Mouse (Mus musculus) forebrain, embryonic 13.5 days (tissue): ENCODE data around the gene Hacd4. TPM values are rescaled to one million over a fixed set of nuclear protein-coding genes. Genes with fewer than 3 reads are reported as not detected.

Source experiments
- ATAC-seq: fragments of 200-750 bp; cut with Nextera tagmentation; 2 replicates; pipeline ENCODE4 v1.8.0; 2017
- H3K27ac ChIP-seq: fragments of 300-500 bp; sonication (generic); 2 replicates; pipeline ENCODE4 v1.5.1; 2015; ENCODE audit warnings: inconsistent platforms, mild to moderate bottlenecking, moderate library complexity
- H3K27me3 ChIP-seq: fragments of 300-500 bp; sonication (generic); 2 replicates; pipeline ENCODE4 v1.6.1; 2015; ENCODE audit warnings: mild to moderate bottlenecking, inconsistent platforms
- H3K36me3 ChIP-seq: fragments of 300-500 bp; sonication (generic); 2 replicates; pipeline ENCODE4 v1.6.1; 2015; ENCODE audit warnings: mild to moderate bottlenecking, inconsistent platforms; ENCODE audit not compliant: poor library complexity, severe bottlenecking
- H3K4me1 ChIP-seq: fragments of 300-500 bp; sonication (generic); 2 replicates; pipeline ENCODE4 v1.6.1; 2015; ENCODE audit warnings: inconsistent platforms
- H3K4me2 ChIP-seq: fragments of 300-500 bp; sonication (generic); 2 replicates; pipeline ENCODE4 v1.6.1; 2015; ENCODE audit warnings: inconsistent platforms, mild to moderate bottlenecking, moderate library complexity
- H3K4me3 ChIP-seq: fragments of 300-500 bp; sonication (generic); 2 replicates; pipeline ENCODE4 v1.5.1; 2015; ENCODE audit warnings: mild to moderate bottlenecking, inconsistent platforms
- H3K9ac ChIP-seq: fragments of 300-500 bp; sonication (generic); 2 replicates; pipeline ENCODE4 v1.6.1; 2015; ENCODE audit warnings: mild to moderate bottlenecking, inconsistent platforms
- H3K9me3 ChIP-seq: fragments of 300-500 bp; sonication (generic); replicated peaks from 2 replicates; pipeline ENCODE4 v1.6.1; 2016; ENCODE audit warnings: inconsistent platforms
- WGBS: fragments of 180-500 bp; shearing (Covaris S2); methylation state at CpG from one replicate; pipeline ENCODE4 v1.1.7; 2015; 5-methylcytosine and 5-hydroxymethylcytosine counted together
- polyA plus RNA-seq: library from polyadenylated mRNA; unstranded; fragments of >200 nt; fragmentation: Nextera tagmentation; extraction: Ambion mirVana; gene quantifications from 2 replicates; pipeline ENCODE4 v1.2.1, GENCODE M21; 2015

Gene Hacd4
- polyA plus RNA-seq, 1 experiment from 2014 or later, result 1.9 TPM

DNA sequence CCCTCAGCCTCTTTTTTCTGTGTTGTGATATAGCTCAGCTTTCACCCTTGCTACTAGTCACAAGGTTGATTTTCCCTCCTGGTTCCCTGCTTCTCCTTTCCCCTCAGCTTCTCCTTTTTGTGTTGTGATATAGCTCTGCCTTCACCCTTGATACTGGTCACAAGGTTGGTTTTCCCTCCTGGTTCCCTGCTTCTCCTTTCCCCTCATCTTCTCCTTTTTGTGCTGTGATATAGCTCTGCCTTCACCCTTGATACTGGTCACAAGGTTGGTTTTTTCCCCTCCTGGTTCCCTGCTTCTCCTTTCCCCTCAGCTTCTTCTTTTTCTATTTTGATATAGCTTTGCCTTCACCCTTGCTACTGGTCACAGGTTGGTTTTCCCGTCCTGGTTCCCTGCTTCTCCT lies 48.7 kb downstream of the Hacd4 start:
- H3K36me3 ChIP-seq, result no peaks in the 10 kb centered on the region; the same call in 1 of the 2 replicates
- 96% methylated on average over 1 of the region's 1 CpGs for WGBS
- no peak for ATAC-seq

GRCm38 (mm10) chr4:88372293-88373224 lies 66.2 kb downstream of the Hacd4 start:
- Histone ChIP-seq H3K9me3 (no peaks in the 10 kb centered on the region), H3K27me3 (no peaks in the 10 kb centered on the region), H3K27ac (peak overlapping the region; percentile 51), H3K4me1 (peaks cover 10% of the 10 kb centered on the region), H3K36me3 (no peaks in the 10 kb centered on the region), H3K4me3 (no peak overlapping the region), H3K4me2 (peak overlapping the region; percentile 33), H3K9ac (no peak overlapping the region)
- 42% methylated on average over 18 of the region's 18 CpGs for WGBS
- peak; percentile 58; the same call in 1 of the 2 replicates for ATAC-seq

More for the DNA sequence above, 48.7 kb downstream of the Hacd4 start:
- Histone ChIP-seq H3K27ac (no peak overlapping the region), H3K4me2 (no peak overlapping the region), H3K9ac (no peak overlapping the region), H3K4me1 (no peaks in the 10 kb centered on the region), H3K27me3 (no peaks in the 10 kb centered on the region), H3K4me3 (no peak overlapping the region), H3K9me3 (no peaks in the 10 kb centered on the region)

DNA sequence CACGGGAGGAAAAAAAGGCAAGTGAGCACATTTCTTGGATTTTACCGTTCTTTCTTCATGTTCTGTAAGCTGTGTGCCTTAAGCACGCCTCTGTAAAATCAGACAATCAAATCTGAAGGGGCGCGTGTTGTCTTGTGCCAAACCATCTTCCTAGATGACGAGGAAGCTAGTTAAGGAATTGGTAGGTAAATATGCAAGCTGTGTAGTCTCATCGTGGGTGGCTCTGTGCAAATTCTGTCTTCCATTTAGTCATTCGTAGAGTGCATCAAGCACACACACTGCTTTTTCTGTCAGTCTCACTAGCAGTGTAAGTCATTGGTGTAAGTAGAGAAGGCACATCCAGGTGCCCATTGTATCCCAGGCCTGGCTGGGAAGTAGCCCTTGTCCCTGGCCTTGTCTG lies 67.9 kb downstream of the Hacd4 start:
- no peaks in the 10 kb centered on the region for H3K36me3 ChIP-seq
- no peaks in the 10 kb centered on the region for H3K27me3 ChIP-seq
- no peak overlapping the region for H3K4me2 ChIP-seq
- no peak for ATAC-seq
- no peak overlapping the region for H3K9ac ChIP-seq
- peaks cover 10% of the 10 kb centered on the region for H3K4me1 ChIP-seq
- no peaks in the 10 kb centered on the region for H3K9me3 ChIP-seq
- 69% methylated on average over 8 of the region's 8 CpGs for WGBS
- H3K27ac ChIP-seq, result no peak overlapping the region
- H3K4me3 ChIP-seq, result no peak overlapping the region

- ATAC-seq, result no peak
- no peaks in the 10 kb centered on the region for H3K27me3 ChIP-seq
These were observed 68.8 kb downstream of the Hacd4 start for GRCm38 (mm10) chr4:88369951-88370350.

GRCm38 (mm10) chr4:88357431-88357830 lies 81.3 kb downstream of the Hacd4 start:
- no peaks in the 10 kb centered on the region for H3K27me3 ChIP-seq
- H3K27ac ChIP-seq, result no peak overlapping the region
- no peaks in the 10 kb centered on the region for H3K4me1 ChIP-seq
- 91% methylated on average over 3 of the region's 3 CpGs for WGBS
- ATAC-seq, result no peak
- H3K9ac ChIP-seq, result no peak overlapping the region
- H3K4me2 ChIP-seq, result no peak overlapping the region
- H3K4me3 ChIP-seq, result no peak overlapping the region
- 0 out of 2 replicates have a peak, but pooled peaks cover 4% of the 10 kb centered on the region for H3K36me3 ChIP-seq
- no peaks in the 10 kb centered on the region for H3K9me3 ChIP-seq

More at GRCm38 (mm10) chr4:88369951-88370350, 68.8 kb downstream of the Hacd4 start:
- Histone ChIP-seq H3K4me1 (peaks cover 10% of the 10 kb centered on the region), H3K4me2 (no peak overlapping the region), H3K9ac (no peak overlapping the region), H3K9me3 (no peaks in the 10 kb centered on the region), H3K27ac (no peak overlapping the region), H3K4me3 (no peak overlapping the region), H3K36me3 (no peaks in the 10 kb centered on the region)
- 89% methylated on average over 6 of the region's 6 CpGs for WGBS

- WGBS, result 76% methylated on average over 2 of the region's 2 CpGs
- Histone ChIP-seq H3K4me1 (no peaks in the 10 kb centered on the region), H3K9ac (no peak overlapping the region), H3K27ac (no peak overlapping the region), H3K36me3 (0 out of 2 replicates have a peak, but pooled peaks cover 4% of the 10 kb centered on the region), H3K27me3 (no peaks in the 10 kb centered on the region), H3K4me2 (no peak overlapping the region), H3K4me3 (no peak overlapping the region), H3K9me3 (no peaks in the 10 kb centered on the region)
- ATAC-seq, result no peak
These were observed 82.1 kb downstream of the Hacd4 start for GRCm38 (mm10) chr4:88356652-88357051.

DNA sequence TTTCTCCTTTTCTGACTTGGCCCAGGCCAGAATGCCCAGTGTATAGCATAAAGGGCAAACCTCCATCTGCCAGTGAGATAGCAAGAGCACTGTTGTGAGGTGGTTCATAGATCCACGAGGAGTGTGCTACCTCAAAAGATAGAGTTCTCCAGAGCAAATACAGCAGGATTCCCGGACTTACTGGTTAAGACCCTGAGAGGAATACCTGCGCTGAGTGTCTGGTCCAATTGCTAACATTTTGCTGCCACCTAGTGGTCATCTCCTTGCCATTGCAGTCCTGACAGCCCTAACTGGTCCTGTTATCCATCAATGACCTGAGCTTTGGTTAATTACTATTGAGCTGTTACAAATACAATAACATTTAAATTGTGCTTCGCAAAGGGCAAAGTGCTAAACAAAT lies 87.8 kb downstream of the Hacd4 start:
- Histone ChIP-seq H3K4me2 (no peak overlapping the region), H3K36me3 (no peaks in the 10 kb centered on the region), H3K9me3 (no peaks in the 10 kb centered on the region), H3K4me1 (peaks cover 4% of the 10 kb centered on the region), H3K27me3 (no peaks in the 10 kb centered on the region), H3K9ac (no peak overlapping the region), H3K4me3 (no peak overlapping the region), H3K27ac (no peak overlapping the region)
- WGBS, result 5% methylated on average over 4 of the region's 4 CpGs
- peak; percentile 87 for ATAC-seq

Other genes starting within 250 kb of the Hacd4 start
- gene Ifnb1, start 83.8 kb upstream of the Hacd4 start, polyA plus RNA-seq, result not detected in 2 replicates
- not detected in 2 replicates for gene Ifna15, start 119.3 kb upstream of the Hacd4 start, polyA plus RNA-seq
- not detected in 2 replicates for gene Ifna14, start 132.9 kb upstream of the Hacd4 start, polyA plus RNA-seq
- not detected in 2 replicates for gene Ifna9, start 153.5 kb upstream of the Hacd4 start, polyA plus RNA-seq
- not detected in 2 replicates for gene Ifna12, start 164.4 kb upstream of the Hacd4 start, polyA plus RNA-seq
- gene C87499, start 195.5 kb upstream of the Hacd4 start, polyA plus RNA-seq, result not detected in 2 replicates
- not detected in 2 replicates for gene Ifna13, start 205.5 kb upstream of the Hacd4 start, polyA plus RNA-seq
- gene Ifna16, start 238.0 kb upstream of the Hacd4 start, polyA plus RNA-seq, result not detected in 2 replicates
- gene Ifna2, start 245.0 kb upstream of the Hacd4 start, polyA plus RNA-seq, result not detected in 2 replicates